Mouse (Mus musculus): ENCODE results near the gene Tmem151a.
"Not testable (repeated sequence)": the region's sequence is repeated elsewhere in the genome, so short reads cannot be mapped to it uniquely, and the experiment has no call there.

Gene Tmem151a

GRCm38 (mm10) chr19:5094243-5094632, 8.9 kb upstream of the Tmem151a start:
- DNase-seq (ENCODE audit: low spot score): peak; percentile 92

GRCm38 (mm10) chr19:5093481-5094242, 8.3 kb upstream of the Tmem151a start:
- no peak for DNase-seq (ENCODE audit: low spot score)

GRCm38 (mm10) chr19:5092083-5092482, 6.8 kb upstream of the Tmem151a start:
- no peak for DNase-seq (ENCODE audit: low spot score)

GRCm38 (mm10) chr19:5089324-5089723, 4.0 kb upstream of the Tmem151a start:
- DNase-seq (ENCODE audit: low spot score): no peak

GRCm38 (mm10) chr19:5087884-5088728, 2.8 kb upstream of the Tmem151a start, which contains the start of gene Yif1a:
Yif1a (plus strand) TSS chr19:5088538.
- DNase-seq (ENCODE audit: low spot score): peak; percentile 93

- not testable (repeated sequence) for DNase-seq (ENCODE audit: low spot score)
Measured at GRCm38 (mm10) chr19:5086533-5086932, 1.2 kb upstream of the Tmem151a start.

- DNase-seq (ENCODE audit: low spot score): no peak
Measured at GRCm38 (mm10) chr19:5084834-5085144, 542 bp downstream of the Tmem151a start.

GRCm38 (mm10) chr19:5083961-5084833, 1.1 kb downstream of the Tmem151a start:
- DNase-seq (ENCODE audit: low spot score): no peak

GRCm38 (mm10) chr19:5082596-5082995, 2.7 kb downstream of the Tmem151a start:
- DNase-seq (ENCODE audit: low spot score): no peak

GRCm38 (mm10) chr19:5082005-5082404, 3.3 kb downstream of the Tmem151a start:
- no peak for DNase-seq (ENCODE audit: low spot score)

GRCm38 (mm10) chr19:5079279-5079678, 6.1 kb downstream of the Tmem151a start:
- DNase-seq (ENCODE audit: low spot score): no peak

GRCm38 (mm10) chr19:5073518-5073917, 11.8 kb downstream of the Tmem151a start:
- no peak for DNase-seq (ENCODE audit: low spot score)

- peak; percentile 45 for DNase-seq (ENCODE audit: low spot score)
Measured at GRCm38 (mm10) chr19:5073028-5073427, 12.3 kb downstream of the Tmem151a start.

GRCm38 (mm10) chr19:5072389-5073019, 12.8 kb downstream of the Tmem151a start:
- no peak for DNase-seq (ENCODE audit: low spot score)

GRCm38 (mm10) chr19:5071545-5072369, 13.6 kb downstream of the Tmem151a start:
- peak; percentile 78 for DNase-seq (ENCODE audit: low spot score)

- no peak for DNase-seq (ENCODE audit: low spot score)
Measured at GRCm38 (mm10) chr19:5071077-5071476, 14.3 kb downstream of the Tmem151a start.

- DNase-seq (ENCODE audit: low spot score): no peak
Measured at GRCm38 (mm10) chr19:5069978-5070377, 15.4 kb downstream of the Tmem151a start.

- DNase-seq (ENCODE audit: low spot score): no peak
Measured at GRCm38 (mm10) chr19:5069486-5069885, 15.8 kb downstream of the Tmem151a start.

GRCm38 (mm10) chr19:5068570-5069234, 16.6 kb downstream of the Tmem151a start:
- DNase-seq (ENCODE audit: low spot score): no peak

GRCm38 (mm10) chr19:5067867-5068569, 17.3 kb downstream of the Tmem151a start, which contains the start of gene Cd248:
Cd248 (plus strand) TSS chr19:5068078.
- peak; percentile 69 for DNase-seq (ENCODE audit: low spot score)

Data from ovary, postnatal 14 days (tissue).